Mouse (Mus musculus) lung, postnatal 25 days (tissue): ENCODE results near the gene Cog3.

Source experiments
- DNase-seq: peaks from one replicate; pipeline ENCODE4 v3.0.0; 2022; ENCODE audit warnings: low spot score

Cog3 gene

GRCm38 (mm10) chr14:75690428-75690827 lies 63.9 kb downstream of the Cog3 start:
- DNase-seq = no peak

- DNase-seq = no peak
Observed at GRCm38 (mm10) chr14:75676316-75676715, 78.0 kb downstream of the Cog3 start.

- DNase-seq = no peak
Observed at GRCm38 (mm10) chr14:75669085-75669645, 85.2 kb downstream of the Cog3 start.

GRCm38 (mm10) chr14:75665430-75666180 lies 88.7 kb downstream of the Cog3 start:
- DNase-seq = no peak

GRCm38 (mm10) chr14:75661548-75661947 lies 92.8 kb downstream of the Cog3 start:
- DNase-seq = no peak

GRCm38 (mm10) chr14:75660936-75661335 lies 93.4 kb downstream of the Cog3 start:
- DNase-seq = no peak
